Mouse (Mus musculus): ENCODE results near the gene Gm20518.

The Gm20518 gene

DNA sequence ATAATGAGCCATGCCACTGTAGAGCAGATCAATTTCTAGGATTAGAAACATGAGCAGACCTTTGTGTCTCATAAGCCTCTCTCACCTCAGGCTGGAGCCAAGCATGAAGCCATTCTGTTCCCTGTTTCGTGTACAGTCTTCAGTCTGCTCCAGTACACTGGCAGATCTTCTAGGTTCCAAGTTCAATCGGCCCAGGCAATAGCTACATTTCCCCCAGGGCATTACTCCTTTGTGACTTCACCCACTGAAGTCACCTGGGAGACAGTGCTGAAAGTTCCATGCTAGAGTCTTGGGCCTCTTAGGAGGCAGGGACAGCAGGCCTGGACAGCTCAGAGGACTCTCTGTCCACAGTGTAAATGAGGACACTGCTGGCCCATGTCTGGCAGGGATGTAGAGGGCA, 2.5 kb upstream of the Gm20518 start, which contains the start of gene Tssk1:
Gene Tssk1, plus strand, starts transcription at position 301 of the 400 bp plus-strand sequence.
- no peak for DNase-seq

DNA sequence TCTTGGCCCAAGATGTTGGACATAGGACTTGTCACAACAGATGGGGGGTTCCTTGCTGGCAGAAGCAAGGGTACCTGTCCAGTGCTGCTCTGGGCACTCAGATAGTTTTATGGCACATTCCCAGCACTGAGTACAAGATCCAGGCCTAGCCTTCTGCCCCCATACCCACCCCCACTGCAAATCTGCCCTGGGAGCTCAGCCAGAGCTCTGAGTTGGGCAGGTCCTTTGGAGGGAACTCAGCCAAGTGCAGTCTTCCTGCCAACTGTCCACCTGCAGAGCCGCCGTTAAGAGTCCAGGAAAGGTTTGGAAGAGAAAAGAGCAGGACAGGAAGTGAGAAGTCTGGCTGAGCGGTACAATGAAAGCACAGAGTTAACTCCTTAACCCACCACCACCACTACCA, 1.1 kb upstream of the Gm20518 start:
- peak; percentile 88 to 89 for DNase-seq

- peak; percentile 93 to 94 for DNase-seq
These were observed 429 bp downstream of the Gm20518 start for GRCm38 (mm10) chr16:17890917-17891566.

- DNase-seq = peak in 1 of 2 experiments; percentile 33
These were observed 1.1 kb downstream of the Gm20518 start for GRCm38 (mm10) chr16:17890342-17890727.

- peak; percentile 35 to 44 for DNase-seq
These were observed 1.7 kb downstream of the Gm20518 start for GRCm38 (mm10) chr16:17889689-17890341.

- no peak for DNase-seq
These were observed 7.4 kb downstream of the Gm20518 start for GRCm38 (mm10) chr16:17884116-17884515.

DNA sequence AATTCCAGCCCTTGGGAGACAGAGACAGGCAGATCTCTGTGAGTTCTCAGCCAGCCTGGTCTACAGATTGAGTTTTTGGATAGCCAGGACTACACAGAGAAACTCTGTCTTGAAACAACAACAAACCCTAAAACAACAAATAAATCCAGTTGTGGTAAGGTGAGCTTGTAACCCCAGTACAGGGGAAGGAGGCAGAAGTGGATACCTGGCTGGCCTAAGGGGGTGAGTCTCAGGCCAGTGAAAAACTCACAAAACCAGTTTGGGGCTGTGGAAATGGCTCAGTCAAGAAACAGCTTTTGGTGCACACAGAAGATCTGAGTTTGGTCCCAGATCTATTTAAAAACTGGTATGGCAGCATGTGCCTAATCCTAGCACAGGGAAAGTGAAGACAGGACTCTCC, 9.3 kb downstream of the Gm20518 start:
- DNase-seq = no peak

DNA sequence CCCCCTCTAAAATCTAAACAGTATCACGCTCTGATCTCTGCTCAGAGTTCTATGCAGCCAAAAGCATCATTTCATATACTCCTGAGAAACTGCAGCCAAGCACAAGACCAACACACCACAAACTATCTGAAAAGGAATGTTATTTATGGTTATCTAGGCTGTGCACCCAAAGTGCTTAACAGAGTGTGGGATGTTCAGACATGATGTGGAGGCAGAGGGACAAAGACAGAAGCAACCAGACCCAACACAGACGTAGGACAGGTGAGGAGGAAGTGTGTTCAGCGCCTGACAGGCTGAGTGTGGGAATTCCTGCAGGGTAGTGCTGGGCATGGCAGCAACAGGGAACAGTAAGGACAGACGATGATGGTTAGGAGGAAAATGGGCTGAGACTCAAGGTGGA, 11.9 kb downstream of the Gm20518 start:
- no peak for DNase-seq

- DNase-seq = no peak
These were observed 15.4 kb downstream of the Gm20518 start for GRCm38 (mm10) chr16:17876096-17876495.

DNA sequence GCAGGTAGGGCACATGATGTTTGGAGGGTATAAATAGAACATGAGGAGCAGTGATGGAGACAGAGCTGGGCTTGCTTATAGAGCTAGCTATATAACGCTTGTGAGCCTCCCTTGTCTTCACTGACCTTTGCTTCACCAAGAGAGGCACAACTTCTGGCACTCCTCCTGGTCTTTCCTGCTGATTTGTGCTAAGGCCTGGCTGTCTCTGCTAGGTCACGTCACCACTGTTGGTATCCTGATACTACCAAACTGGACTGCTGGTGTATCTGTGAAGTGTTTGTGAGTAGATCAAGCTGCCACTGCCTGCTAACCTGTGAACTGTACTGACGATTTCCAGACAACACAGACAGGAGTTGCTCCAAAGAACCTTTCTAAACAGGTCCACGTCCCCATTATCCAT, 16.3 kb downstream of the Gm20518 start:
- peak in 1 of 2 experiments; percentile 56 for DNase-seq

DNA sequence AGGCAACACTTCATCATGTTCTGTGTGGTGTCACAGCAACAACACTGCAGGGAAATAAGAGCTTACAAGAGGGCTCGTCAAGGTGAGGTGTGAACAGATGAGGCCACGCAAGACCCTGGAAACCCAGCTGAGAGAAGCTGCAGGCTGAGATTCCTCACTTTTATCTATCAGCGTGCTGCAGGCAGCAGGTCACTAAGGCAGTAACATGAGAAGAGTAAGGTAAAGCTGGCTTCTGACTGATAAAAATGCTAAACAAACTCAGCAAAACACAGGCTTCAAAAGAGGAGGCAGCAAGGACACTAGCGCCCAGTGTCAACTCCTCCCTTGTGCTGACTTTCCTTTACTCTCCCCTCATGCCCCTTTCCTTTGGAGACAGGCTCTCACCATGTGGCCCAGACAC, 18.5 kb downstream of the Gm20518 start:
- no peak for DNase-seq

DNA sequence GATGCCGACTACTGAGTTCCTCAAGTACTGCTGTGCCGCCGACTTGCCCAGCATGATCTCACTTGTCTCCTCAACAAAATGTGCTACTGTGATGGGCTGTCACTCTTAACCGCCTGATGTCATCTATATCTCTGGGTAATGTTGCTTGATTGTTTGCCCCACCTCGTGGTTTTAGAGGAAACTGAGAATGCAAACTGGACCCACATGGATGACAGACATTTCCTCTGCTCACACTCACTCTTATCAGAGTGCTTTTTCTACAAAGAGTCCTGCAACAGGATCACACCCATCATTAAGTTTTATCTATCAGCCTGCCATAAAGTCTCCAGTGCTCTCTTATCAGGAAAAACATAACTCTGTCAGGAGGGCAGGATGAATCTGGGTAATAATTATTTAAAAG, 20.2 kb downstream of the Gm20518 start:
- no peak for DNase-seq

- DNase-seq = peak in 1 of 2 experiments; percentile 45
These were observed 25.7 kb downstream of the Gm20518 start for GRCm38 (mm10) chr16:17865770-17866169.

DNA sequence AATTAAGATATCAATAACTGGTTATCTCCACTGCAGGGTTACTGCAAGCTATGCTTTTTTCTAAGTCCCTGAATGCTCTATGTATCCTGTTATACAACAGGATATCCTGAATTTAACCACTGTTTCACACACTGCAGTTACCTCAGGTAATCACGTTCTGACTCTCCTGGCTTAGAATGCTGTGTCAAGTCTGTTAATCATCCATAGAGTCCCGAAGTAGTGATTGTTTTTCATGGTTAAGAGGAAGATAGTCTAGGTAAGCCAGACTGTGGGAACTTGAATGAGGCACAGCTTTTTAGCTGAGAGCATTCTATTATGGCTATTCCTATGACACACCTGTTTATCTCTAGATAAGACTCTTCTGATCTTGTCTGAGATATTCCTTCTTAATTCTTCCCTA, 26.2 kb downstream of the Gm20518 start:
- DNase-seq = no peak

DNA sequence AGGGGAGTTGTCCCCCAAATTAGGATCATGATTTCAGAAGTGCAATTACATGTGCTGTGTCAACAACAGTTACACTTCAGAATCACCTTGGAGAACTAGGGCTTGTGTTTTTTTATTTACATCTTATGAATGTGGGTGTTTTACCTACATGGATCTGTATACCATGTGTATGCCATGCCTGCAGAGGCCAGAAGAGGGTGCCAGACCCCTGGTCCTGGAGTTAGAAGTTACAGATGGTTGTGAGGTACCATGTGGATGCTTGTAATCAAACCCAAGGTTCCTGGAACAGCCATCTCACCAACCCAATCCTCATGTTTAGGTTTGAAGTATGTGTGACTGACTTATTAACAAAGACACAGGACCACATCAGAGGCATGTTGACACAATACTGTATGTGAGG, 32.9 kb downstream of the Gm20518 start:
- peak in 1 of 2 experiments; percentile 46 for DNase-seq

DNA sequence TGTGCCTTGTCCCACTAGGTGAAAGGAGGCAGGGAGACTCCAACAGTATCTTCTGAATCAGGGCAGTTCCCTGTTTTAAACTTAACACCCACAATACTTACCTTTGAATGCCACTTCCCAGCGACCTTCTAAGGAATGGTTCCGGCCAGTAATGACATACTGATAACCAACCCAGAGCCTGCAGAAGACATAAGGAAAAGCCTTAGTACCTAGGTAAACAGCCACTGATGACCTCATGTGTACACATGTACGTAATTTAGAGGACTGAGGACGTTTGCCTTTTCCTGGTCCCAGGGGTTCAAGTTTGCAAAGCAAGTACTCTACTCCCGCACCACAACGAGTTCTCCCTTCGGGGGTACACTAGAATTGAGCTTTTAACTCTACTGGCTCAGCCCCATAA, 34.3 kb downstream of the Gm20518 start:
- no peak for DNase-seq

DNA sequence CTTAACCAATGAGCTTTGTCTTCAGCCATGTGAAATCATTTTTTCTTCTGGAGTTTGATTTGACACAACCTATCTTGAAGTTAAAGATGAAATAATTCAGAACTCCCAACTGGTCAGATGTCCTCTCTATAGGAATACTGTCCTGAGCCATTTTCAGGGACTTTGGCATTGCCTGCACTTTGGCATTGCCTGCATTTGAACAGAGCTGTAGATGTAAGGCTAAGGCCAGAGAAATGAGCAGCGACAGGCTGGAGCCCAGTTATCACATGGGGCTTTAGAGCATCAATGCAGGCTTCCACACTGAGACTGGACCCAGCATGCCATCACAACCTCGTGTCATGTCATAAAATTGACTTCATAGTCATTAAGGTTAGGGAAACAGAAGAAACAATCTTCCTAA, 38.2 kb downstream of the Gm20518 start:
- no peak for DNase-seq

DNA sequence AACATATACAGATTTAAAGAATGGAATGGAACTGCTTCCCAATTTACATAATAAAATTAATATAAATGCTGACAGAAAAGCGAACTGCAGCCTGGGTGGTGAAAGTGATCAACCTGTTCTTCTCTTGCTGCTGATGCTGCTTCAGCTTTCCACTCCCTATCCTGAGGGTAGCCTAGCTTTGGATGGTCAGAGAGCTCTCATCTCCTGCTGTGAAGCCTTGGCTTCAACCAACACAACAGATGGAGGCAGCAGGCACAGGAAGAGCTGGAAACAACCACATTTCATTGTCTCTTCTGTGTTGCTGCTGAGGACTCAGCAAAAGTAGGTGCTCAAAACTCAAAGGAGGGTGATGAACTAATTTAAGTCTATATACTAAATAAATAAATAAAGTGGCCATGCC, 39.6 kb downstream of the Gm20518 start:
- DNase-seq = peak; percentile 89 to 92

DNA sequence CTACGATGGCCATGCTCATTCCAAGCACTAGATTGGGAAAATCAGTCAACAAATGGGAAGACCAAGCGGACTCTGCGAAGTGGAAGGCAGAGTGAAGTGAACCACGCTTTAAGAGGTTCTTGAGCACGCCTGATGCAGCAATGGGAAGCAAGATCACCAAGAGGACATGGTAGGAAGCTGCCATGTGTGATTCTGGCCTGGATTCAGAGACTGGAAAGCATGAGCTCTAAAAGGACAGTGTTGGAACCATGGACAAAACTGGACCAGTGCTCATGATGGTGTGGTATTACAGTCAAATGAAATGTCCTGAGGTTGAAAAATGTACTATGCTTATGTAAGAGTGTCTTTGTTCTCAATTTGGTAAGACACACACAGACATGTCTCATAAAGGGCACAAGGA, 40.1 kb downstream of the Gm20518 start:
- peak in 1 of 2 experiments; percentile 42 for DNase-seq

- DNase-seq = no peak
These were observed 42.0 kb downstream of the Gm20518 start for GRCm38 (mm10) chr16:17849486-17849885.

DNA sequence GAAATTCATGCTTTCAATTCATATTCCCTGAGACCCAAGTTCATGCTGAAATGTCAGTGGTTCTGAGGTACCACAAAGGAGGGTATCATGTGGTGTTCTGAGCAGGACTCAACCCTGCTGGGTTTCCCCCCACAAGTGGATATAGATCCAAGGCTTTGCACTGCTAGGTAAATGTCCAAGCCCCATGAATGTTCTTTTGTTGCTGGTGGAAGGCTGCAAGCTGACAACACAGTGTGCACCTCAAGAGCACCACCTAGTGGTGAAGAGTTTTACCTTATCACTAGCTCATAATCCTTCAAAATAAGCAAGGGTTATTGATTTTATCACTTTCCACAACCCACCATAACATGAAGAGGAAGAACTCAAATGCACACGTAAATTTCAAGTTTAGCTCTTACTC, 42.5 kb downstream of the Gm20518 start:
- DNase-seq = peak; percentile 75 to 78

GRCm38 (mm10) chr16:17848431-17848830, 43.0 kb downstream of the Gm20518 start:
- no peak for DNase-seq

GRCm38 (mm10) chr16:17843701-17844365, 47.6 kb downstream of the Gm20518 start:
- DNase-seq = peak; percentile 57 to 68

- DNase-seq = peak; percentile 57 to 60
These were observed 49.0 kb downstream of the Gm20518 start for GRCm38 (mm10) chr16:17842437-17842836.
